Mouse (Mus musculus) embryonic fibroblast, embryonic 13.5 days (primary cell): ENCODE measurements at regions not wholly inside any gene's neighbourhood (a gene's known extent, or its start where the extent isn't known, plus 50 kb on each side); places are given as distances from the start of the nearest gene placed in this dataset.
"Not testable (repeated sequence)": the region's sequence is repeated elsewhere in the genome, so short reads cannot be mapped to it uniquely, and the experiment has no call there.

Experiments
- H3K27ac ChIP-seq: 2 replicates; pipeline ENCODE4 v1.5.1; 2012; ENCODE audit warnings: low read length, control low read depth, inconsistent platforms; ENCODE audit not compliant: insufficient read depth
- H3K4me1 ChIP-seq: 2 replicates; pipeline ENCODE4 v1.6.1; 2011; ENCODE audit warnings: low read length; ENCODE audit not compliant: control insufficient read depth, insufficient read depth
- H3K4me3 ChIP-seq: 2 replicates; pipeline ENCODE4 v1.5.1; 2011; ENCODE audit warnings: mild to moderate bottlenecking, control low read depth, low read length; ENCODE audit not compliant: insufficient read depth
- CTCF ChIP-seq: IDR thresholded peaks from 2 replicates; pipeline ENCODE4 v1.5.1; 2011; ENCODE audit warnings: mild to moderate bottlenecking, control low read depth, low read length, moderate library complexity, borderline replicate concordance; ENCODE audit not compliant: insufficient read depth
- POLR2A ChIP-seq: IDR thresholded peaks from 2 replicates; pipeline ENCODE4 v1.6.1; 2011; ENCODE audit warnings: low read depth, mild to moderate bottlenecking, control low read depth, low read length, moderate library complexity

DNA sequence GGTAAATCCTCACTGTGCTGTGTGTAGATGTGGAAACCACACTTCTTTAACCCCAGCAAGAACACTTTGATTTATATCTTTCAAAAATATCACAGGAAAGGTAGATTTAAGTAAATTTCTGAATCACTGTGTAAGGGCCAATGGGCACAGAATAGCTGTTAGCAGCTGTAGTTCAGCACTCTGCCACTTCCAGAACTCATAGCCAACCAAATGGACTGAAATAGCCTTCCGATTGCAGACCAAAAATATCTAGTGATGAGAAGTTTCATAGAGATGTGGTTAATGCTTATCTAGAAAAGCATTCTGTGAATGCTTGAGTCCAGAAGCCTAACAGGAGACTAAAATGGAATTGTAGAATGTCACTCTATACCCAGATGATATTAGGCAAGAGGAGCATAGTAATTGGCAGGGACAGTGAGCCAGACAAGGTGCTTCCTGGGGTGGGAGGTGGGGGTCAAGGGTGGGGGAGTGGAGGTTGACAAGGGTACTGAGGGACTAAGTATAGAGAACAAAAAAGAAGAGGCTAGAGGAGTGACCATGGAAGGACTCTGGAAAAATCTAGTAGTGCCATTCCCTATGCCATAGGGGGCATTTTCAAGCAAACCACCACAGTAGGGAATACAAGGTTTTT is 669.6 kb upstream of the Adam24 start:
- no peak for TF ChIP-seq POLR2A
- TF ChIP-seq CTCF = no peak
- no peak overlapping the region for H3K4me3 ChIP-seq
- no peak overlapping the region for H3K27ac ChIP-seq
- H3K4me1 ChIP-seq = no peaks in the 10 kb centered on the region

DNA sequence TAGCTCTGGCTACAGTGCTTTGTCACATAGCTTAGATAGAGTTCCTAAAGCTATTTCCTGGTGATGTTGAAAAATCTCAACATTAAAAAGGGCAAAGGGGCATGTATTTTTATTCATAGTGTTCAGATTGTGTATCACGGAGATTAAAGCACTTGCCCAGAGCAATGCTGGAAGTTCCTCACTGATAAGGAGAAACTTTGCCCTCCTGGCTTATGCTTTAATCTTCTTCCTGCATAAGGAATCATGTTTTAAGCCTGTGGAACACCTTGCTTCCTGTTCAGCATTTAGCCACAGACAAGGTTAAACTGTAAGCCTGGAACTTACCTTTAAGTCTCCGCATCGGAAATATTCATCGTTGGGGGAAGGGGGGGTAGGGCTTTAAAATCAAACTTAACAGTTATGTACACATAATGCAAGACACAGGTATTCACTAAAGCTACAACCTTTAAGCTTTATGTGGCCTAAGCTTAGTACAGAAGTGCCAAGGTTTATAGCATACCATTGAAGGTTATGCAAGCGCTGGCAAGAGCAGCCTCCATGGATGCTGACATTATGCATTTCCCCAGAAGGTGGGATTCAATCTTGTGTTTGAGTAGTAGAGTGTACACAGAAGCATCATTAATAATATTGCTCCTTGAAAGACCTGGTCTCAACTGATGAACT is 655.5 kb upstream of the Adam24 start:
- Histone ChIP-seq H3K4me1 (no peaks in the 10 kb centered on the region), H3K27ac (no peak overlapping the region), H3K4me3 (no peak overlapping the region)
- TF ChIP-seq CTCF = no peak
- TF ChIP-seq POLR2A = no peak

DNA sequence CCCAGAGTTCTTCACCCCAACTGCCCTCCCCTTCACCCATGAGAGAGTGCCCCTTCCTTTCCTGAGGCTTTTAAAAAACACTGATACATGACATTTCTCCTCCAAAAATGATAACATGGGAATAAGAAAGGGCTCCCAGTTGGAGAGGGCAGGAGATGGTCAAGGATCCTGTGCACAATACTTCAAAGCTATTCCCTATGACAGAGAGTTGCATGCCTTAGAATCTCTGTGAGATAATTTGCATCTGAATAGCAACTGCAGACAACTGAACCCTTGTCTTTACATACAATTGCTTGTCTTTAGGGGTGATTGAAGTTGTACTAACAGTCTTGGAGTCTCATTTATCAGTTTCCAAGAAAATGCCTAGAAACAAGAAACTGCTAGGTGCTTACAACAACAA is 610.7 kb upstream of the Adam24 start:
- Histone ChIP-seq H3K4me1 (no peaks in the 10 kb centered on the region), H3K4me3 (no peak overlapping the region), H3K27ac (no peak overlapping the region)
- TF ChIP-seq CTCF (no peak), POLR2A (no peak)

DNA sequence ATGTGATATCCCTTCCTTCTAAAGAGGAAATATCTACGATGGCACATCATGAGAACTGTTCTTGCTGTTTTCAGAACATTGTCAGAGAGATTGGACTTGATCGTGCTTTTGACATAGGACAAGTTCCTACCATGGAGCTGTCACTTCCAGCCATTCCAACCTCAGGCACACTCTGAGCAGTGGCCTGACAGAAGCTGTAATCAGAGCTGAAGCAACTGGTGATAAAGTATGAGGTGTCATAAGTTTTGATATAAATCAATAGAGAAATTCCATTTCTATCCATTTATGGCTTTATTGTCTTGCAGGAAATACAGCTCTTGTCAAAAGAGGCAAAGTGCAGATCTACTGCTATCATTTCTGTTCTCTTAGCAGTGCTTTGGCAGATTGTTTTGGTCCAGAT is 603.7 kb upstream of the Adam24 start:
- Histone ChIP-seq H3K4me1 (no peaks in the 10 kb centered on the region), H3K4me3 (no peak overlapping the region)
- TF ChIP-seq CTCF (no peak), POLR2A (no peak)

DNA sequence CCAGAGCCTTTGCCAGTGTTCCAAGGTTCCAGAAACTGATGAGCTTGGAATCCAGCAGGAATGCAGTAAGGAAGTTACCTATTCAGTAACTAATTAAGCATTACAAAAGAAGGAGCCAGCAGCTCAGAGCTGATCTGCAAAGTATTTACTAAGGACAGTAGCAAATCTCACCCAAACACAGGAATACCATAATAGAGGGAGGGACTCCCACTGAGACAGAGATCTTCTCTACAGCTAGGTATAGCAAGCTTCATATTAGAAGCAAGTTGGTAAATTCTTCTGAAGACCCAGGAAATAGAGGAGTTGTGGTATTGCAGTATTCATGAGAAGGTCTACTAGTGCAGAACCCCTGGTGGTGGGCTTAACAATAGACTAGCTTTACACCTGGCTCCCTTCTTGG is 593.9 kb upstream of the Adam24 start:
- not testable (repeated sequence) for H3K4me3 ChIP-seq, H3K4me1 ChIP-seq, H3K27ac ChIP-seq

More for the DNA sequence above, 603.7 kb upstream of the Adam24 start:
- H3K27ac ChIP-seq = no peak overlapping the region

DNA sequence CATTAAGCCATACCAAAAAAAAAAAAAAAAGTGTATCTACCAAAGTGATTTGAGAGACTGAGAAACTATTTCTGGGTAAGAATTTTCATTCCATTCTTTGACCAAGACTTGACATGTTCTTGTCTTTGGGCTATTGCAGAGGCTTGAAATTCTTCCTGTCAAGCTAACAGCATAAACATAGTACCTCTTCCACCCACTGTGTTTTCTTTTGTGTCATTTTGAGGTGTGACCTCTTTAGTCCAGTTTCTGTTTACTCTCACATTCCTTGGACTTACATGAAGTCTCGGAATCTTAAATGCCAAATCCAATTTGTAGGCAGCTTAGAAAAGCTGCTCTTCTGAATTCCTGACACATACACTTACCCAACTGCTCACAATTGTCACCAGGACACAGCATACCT is 590.7 kb upstream of the Adam24 start:
- H3K27ac ChIP-seq = no peak overlapping the region
- TF ChIP-seq POLR2A (no peak), CTCF (no peak)

DNA sequence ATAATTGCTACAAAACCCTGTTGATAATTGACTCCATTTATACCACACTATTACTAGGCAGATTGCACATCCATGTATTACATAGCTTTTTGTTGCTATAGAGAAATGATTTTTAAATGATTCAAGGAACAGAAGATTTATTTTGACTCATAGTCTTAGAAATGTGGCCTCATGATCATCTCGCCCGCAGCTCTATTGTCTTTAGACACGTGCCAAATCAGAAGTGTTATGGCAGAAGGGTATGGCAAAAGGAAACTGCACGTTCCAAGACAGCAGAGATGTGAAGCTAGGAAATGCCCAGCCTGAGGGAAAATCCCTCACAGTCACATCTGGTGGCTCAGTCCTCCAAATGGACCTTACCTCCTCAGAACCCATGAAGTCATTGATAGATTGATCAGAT is 585.5 kb upstream of the Adam24 start:
- H3K4me3 ChIP-seq = no peak overlapping the region
- TF ChIP-seq CTCF (no peak), POLR2A (no peak)
- H3K27ac ChIP-seq = no peak overlapping the region
- H3K4me1 ChIP-seq = no peaks in the 10 kb centered on the region

More for the DNA sequence above, 590.7 kb upstream of the Adam24 start:
- no peak overlapping the region for H3K4me3 ChIP-seq
- no peaks in the 10 kb centered on the region for H3K4me1 ChIP-seq

DNA sequence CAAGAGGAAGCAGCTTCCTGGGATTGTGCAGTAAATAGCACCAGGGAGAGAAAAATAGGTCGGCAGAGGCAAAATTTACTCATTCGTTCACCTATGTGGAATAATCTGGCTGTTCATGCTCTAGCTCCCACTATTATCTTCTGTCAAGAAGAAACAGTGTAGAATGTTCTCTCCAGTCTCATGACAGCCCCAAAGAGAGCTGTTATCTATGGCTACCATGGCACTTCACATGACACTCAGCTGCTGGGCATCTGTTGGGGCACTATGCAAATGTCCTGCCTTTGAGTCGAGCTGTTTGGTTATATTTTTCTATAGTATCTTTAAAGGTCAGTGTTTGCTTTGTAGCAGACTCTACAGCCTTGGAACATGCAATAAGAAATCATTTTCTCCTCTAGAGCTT is 550.5 kb upstream of the Adam24 start:
- H3K4me3 ChIP-seq = no peak overlapping the region
- H3K27ac ChIP-seq = no peak overlapping the region
- no peaks in the 10 kb centered on the region for H3K4me1 ChIP-seq
- TF ChIP-seq CTCF (no peak), POLR2A (no peak)

DNA sequence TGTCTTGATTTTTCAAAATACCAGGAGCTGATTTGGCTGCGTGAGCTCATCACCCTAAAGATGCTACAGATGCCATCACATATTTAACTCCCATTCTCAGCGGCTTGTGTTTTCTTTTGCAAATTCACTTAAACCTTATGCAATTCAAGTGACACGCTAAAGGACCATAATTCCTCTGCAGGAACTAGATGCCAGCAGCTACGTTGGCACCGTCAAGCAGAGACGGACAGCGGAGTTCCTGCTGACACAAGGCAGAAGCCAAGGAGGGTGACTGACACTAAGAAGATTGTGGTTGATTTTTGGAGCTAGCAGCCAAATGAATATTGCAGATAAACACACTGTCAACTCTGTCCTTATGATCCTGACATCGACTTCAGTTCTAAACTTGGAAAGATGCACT is 547.7 kb upstream of the Adam24 start:
- no peak for TF ChIP-seq CTCF
- TF ChIP-seq POLR2A = no peak
- no peak overlapping the region for H3K4me3 ChIP-seq
- no peak overlapping the region for H3K27ac ChIP-seq
- H3K4me1 ChIP-seq = no peaks in the 10 kb centered on the region

DNA sequence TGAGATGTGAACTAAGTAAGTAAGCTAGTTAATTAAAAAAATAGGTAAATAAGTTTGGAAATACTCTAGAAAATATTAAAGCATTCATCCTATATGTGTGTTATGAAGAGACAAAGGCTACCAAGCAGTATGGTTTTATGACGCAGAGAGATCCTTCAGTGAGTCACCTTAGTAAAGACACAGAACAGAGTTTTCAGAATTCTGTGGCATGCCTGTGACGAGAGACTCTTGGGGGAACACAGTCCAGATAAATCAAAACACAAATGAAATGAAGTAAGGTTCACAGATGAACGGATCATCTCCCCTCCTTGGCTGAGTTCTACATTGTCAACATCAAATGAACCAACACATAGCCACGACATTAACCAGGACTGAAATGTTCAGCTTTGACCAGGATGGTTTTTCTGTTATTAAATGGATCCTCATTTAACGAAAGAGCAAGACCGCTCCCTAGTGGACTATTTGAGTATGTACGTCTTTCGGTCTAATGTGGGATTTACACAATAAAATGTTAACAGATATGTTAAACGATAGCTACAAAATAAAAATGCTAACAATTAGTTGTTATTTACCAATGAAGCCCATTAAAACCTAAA is 542.1 kb upstream of the Adam24 start:
- Histone ChIP-seq H3K27ac (no peak overlapping the region), H3K4me3 (no peak overlapping the region), H3K4me1 (no peaks in the 10 kb centered on the region)
- TF ChIP-seq POLR2A (no peak), CTCF (no peak)
